Mouse (Mus musculus) kidney, adult 8-10 months (tissue): ENCODE measurements around the gene Lonp2.

ENCODE experiments used
- DNase-seq, 2 experiments: peaks; one replicate each; pipeline ENCODE4 v3.0.0; 2022

Gene Lonp2

GRCm38 (mm10) chr8:86719368-86719767 is 95.5 kb downstream of the Lonp2 start:
- DNase-seq: no peak

GRCm38 (mm10) chr8:86720756-86721459 is 97.1 kb downstream of the Lonp2 start:
- no peak for DNase-seq

DNA sequence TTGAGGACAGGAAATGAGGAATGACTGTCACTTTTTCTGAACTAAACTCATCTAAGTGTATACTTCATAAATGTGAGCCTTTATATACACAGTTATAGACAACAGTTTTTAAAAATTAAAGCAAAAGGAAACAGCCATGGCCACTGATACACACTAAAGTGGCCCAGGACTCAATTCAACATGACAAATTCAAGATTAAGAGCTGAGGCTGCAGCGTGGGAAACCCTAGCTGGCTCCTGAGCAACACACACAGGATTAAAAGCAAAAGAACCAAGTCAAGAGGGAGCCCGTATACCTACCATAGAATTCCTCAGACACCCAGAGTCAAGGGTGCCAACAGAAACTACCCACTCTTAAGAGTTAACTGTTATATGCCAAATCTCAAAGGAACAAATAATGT is 97.6 kb downstream of the Lonp2 start:
- DNase-seq: no peak

DNA sequence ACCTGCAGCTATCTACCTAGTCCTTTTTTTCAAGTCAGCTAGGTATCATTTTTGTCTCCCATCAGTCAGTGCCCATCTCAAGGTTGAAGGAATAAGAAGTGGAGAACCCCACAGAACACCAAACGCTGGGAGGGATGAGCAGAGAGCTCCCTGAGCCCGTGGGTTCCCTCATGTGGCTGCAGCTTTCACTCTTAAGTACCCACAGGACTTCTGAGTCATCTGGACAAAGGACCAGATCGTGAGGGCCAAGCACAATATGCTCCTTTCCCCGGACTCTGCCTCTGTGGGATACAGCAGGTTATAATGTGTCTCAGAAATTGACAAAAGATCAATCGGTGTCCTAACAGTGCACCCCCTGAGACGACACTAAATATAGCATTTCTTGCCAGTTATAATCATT is 103.1 kb downstream of the Lonp2 start:
- DNase-seq: no peak

- peak; percentile 24 to 40 for DNase-seq
Measured at GRCm38 (mm10) chr8:86728224-86728950, 104.5 kb downstream of the Lonp2 start.

DNA sequence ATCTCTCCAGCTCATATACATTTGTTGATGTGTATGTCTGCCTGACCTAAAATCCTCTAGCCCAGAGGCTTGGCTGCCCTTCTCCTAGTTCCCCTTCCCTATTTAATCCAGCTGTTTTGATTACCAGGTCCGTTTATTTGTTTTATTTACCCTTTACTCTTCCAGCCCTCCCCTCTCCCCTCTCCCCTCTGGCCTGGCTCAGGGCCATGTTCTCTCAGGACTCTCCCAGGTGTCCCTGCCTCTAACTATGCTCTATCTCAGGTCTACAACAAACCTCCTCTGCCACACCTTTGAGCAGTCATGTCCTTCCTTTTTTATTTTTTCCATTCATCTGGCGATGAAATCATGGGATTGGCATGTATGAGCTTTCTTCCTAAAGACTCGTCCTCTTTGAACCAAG is 106.5 kb downstream of the Lonp2 start:
- DNase-seq: no peak

DNA sequence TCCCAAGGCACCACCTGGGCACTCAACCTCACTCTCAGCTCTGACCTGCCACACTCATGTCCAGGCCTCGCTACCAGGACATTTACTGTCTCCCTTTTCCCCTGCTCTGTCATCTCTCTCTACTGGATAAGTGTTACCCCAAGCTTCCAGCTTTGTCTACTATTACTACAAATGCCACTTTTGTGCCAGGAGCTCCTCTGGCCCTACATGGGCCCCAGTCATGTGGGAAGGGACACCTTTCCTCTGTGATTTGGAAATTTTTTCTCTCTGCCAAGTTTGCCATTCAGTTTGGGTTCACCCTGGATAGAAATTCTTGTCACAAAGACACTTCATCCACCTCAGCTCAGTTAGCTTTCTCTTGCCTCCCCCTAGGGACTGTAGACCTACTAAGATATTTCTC is 107.0 kb downstream of the Lonp2 start:
- no peak for DNase-seq

- peak; percentile 19 to 23 for DNase-seq
Measured at GRCm38 (mm10) chr8:86734171-86734570, 110.3 kb downstream of the Lonp2 start.

- no peak for DNase-seq
Measured at GRCm38 (mm10) chr8:86734954-86735353, 111.1 kb downstream of the Lonp2 start.

DNA sequence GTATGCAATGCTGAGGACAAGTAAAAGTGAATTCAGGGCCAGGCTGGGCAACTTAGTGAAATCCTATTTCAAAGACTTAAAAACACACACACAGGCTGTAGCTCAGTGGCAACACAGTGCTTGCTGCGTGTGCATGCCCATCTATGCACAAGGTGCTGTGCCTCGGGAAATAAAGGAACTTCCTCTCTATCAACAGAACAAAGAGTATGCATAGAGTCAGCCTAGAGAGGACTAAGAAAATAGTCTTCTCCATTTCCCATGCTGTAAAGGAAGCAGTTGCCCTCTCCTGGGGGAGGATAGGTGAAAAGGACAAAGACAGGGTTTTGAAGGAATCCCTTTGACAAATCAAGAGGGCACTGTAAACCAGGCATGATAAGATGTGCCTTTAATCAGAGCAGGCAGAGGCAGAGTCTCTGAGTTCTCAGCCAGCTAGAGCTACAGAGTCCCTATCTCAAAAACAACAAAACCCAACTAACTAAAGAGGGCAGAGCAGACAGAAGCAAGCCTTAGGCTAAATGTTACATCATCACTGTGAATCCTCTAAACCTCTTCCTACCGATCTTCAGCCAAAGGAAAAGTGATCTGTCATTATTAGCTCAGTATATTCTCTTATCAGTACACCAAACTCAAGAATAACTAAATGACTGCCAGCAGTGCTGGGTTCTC is 111.7 kb downstream of the Lonp2 start:
- DNase-seq: no peak

- DNase-seq: no peak
Measured at GRCm38 (mm10) chr8:86740899-86741298, 117.1 kb downstream of the Lonp2 start.

DNA sequence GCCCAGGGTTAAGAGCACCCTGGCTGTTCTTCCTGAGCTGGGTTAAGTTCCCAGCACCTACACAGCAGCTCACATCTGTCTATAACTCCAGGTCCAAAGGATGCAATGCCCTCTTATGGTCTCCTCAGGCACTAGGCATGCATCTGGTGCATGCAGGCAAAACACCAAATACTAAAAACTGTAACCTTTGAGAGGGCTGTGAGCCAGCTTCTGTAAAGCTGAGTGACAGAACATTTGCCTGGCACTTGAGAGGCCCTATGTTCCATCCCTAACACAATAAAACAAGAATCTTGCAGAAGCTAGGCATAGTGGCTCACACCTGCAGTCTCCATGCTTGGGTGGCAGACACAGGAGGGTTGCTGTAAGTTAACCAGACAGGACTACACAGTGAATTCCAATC is 117.8 kb downstream of the Lonp2 start:
- no peak for DNase-seq

GRCm38 (mm10) chr8:86742605-86743345 is 118.9 kb downstream of the Lonp2 start:
- DNase-seq: no peak

DNA sequence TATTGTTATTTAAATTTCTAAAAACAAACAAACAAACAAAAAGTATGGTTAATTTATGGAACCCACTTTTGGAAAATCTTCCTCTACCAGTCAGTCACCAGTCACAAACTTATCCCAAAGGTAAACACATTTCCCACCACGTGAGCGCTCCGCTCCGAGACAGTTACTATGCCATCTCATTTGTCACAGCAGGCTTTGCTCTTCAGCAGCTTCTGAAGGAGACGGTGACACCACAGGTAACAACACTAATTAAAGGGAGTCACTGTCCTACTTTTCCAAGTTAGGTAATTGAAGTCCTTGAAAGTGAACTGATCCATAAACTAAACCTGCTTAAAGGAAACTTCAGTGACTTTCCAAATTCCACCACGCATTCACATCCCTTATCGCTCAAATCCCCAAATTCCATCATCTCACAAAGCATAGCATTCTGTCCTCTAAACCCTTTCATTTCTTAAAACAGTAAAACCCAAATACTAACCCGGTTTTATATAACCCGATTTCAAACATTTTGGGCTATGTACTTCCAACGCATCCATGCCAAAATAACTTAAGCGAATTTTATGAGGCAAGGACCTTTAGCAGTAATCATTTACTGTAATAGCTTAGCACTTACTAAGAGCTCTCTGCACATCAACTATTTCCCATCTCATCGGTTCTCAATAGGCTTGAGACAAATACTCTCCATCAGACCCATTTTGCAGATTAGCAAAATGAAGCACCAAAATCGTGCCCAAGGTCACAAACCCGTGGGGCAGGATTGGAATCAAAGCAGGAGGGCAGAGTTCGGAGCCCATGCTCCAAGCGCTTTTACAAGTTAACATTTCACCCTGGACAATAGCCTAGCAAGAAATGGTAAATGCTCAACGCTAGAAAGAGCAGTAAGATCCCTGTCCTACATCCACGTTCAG is 120.7 kb downstream of the Lonp2 start:
- DNase-seq: peak in 1 of 2 experiments; percentile 22

DNA sequence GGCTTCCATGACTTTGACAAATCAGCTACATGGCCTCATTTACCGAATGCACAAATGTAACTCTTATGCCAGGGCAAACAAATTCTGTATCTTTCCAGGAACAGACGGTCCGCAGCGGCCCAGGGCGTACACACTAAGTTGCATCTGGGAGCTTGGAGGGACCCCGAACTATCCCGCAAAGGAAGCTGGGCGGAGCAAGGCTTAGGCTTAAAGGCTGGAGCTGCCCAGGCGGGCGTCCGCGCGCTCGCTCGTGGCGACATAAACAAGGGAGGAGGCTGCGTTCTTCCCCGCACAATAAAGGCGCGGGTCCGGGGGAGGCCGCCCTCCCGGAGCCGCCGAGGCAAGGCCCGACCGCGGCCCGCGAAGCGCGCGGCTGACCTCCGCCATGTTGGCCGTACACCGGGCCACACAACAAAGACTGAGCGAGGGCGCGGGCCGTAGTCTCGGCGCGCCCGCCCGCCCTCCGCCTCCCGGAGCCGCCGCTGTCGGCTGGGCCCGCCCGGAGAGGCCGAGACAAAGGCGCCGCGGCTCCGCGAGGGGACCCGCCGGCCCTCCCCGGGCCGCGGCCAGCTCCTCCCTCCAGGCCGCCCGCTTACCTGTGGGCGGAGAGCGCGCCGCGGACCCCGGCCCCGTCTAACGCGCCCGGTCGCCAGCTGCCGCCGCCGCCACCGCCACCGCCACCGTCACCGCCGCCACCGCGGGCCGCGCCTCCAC is 121.5 kb downstream of the Lonp2 start, which contains the start of the genes Gm10638 and Siah1a:
Gm10638 (plus strand) TSS at position 479 of the 714 bp plus-strand sequence.
Siah1a (minus strand) TSS at position 714 of the 714 bp plus-strand sequence.
- peak; percentile 45 to 67 for DNase-seq

DNA sequence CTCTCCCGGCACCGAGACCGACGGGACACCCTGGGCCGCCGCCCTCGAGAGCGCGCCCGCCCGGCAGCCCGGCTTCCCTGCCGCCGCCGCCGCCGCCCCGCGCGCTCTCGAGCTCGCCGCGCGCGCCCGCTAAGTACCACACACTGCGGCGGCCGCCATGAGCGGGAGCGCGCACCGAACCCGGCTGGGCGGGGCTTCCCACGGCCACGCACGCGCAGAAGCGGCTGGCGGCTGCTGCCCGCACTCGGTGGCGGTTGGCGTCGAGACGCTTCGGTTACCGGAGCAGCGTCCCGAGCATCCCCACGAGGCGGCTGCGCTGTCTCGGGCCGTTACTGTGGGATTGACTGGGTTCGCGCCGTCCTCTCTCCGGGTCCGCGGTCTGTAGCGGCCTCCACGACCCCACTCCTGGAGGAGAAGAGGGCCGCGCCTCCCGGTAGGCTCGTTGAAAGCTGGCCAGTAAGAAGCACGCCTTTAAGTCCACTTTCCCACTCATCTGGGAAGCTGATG is 122.1 kb downstream of the Lonp2 start:
- DNase-seq: peak; percentile 90 to 93

- peak in 1 of 2 experiments; percentile 35 for DNase-seq
Measured at GRCm38 (mm10) chr8:86746511-86746910, 122.7 kb downstream of the Lonp2 start.

- DNase-seq: no peak
Measured at GRCm38 (mm10) chr8:86749842-86750241, 126.0 kb downstream of the Lonp2 start.

DNA sequence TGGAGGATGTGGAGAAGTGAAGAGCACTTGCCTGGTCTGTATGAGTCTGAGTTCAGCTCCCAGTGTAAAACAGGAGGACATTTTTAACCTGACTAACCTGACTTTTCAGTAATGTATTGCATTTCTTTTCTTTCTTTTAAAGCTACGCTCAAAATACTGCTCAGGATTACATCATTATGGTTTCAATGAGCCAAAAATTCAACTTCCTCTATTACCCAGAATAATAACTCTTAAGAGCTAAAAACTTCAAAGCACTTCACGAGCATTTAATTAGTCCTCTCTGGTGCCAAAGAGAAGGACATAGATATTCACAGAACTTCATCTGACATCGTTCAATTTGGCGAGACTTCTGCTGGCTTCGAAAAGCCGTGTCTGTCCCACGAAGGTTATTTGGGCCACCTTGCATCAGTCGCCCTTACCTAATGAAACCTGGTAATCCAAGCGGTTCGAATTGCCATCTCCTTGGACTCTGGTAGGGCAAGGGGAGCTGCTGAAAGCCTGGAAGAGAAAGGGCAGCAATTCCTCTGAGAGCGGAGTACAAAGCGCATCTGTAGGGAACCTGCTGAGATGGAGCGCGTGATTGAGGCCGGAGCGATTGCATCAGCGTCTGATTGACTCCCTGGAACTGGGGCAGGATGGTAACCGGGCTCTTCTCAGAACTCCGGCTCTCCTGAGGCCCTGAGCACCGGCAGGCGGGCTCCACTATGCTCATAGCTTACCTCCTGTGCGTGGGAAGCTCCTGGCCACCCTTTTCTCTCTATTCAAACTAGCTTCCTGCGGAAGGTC is 133.3 kb downstream of the Lonp2 start:
- DNase-seq: peak; percentile 55 to 61

DNA sequence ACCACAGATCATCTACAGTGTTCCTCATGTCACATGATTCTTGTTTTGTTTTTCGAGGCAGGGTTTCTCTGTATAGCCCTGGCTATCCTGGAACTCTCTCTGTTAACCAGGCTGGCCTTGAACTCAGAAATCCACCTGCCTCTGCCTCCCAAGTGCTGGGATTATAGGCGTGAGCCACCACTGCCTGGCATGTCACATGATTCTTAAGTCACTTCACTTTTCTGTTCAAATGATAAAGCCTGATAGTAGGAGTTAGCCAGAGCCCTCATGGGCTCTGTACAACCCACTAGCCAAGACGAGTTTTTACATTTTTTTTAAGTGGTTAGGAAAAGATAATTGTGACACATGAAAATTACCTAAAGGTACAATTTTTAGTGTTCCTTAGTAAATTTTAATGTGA is 134.8 kb downstream of the Lonp2 start:
- no peak for DNase-seq
